Mouse (Mus musculus) heart, embryonic 12.5 days (tissue): ENCODE measurements around the gene Ptprr. TPM values are rescaled to one million over a fixed set of nuclear protein-coding genes. Genes with fewer than 3 reads are reported as not detected.

Experiments
- ATAC-seq: fragments of 200-750 bp; cut with Nextera tagmentation; 2 replicates; pipeline ENCODE4 v1.8.0; 2017; ENCODE audit warnings: moderate TSS enrichment, moderate library complexity; ENCODE audit not compliant: insufficient number of reproducible peaks, low FRiP score
- H3K27ac ChIP-seq: fragments of 300-500 bp; sonication (generic); 2 replicates; pipeline ENCODE4 v1.5.1; 2016; ENCODE audit warnings: mild to moderate bottlenecking, moderate library complexity; ENCODE audit not compliant: poor library complexity, severe bottlenecking
- H3K27me3 ChIP-seq: fragments of 300-500 bp; sonication (generic); replicated peaks from 2 replicates; pipeline ENCODE4 v1.6.1; 2016; ENCODE audit warnings: mild to moderate bottlenecking, moderate library complexity
- H3K36me3 ChIP-seq: fragments of 300-500 bp; sonication (generic); 2 replicates; pipeline ENCODE4 v1.6.1; 2016; ENCODE audit warnings: mild to moderate bottlenecking, moderate library complexity
- H3K4me1 ChIP-seq: fragments of 300-500 bp; sonication (generic); replicated peaks from 2 replicates; pipeline ENCODE4 v1.6.1; 2016; ENCODE audit warnings: mild to moderate bottlenecking
- H3K4me2 ChIP-seq: fragments of 300-500 bp; sonication (generic); 2 replicates; pipeline ENCODE4 v1.6.1; 2016; ENCODE audit warnings: mild to moderate bottlenecking, moderate library complexity
- H3K4me3 ChIP-seq: fragments of 300-500 bp; sonication (generic); 2 replicates; pipeline ENCODE4 v1.5.1; 2016; ENCODE audit warnings: mild to moderate bottlenecking
- H3K9ac ChIP-seq: fragments of 300-500 bp; sonication (generic); 2 replicates; pipeline ENCODE4 v1.6.1; 2016; ENCODE audit warnings: mild to moderate bottlenecking, moderate library complexity
- H3K9me3 ChIP-seq: fragments of 300-500 bp; sonication (generic); replicated peaks from 2 replicates; pipeline ENCODE4 v1.6.1; 2016; ENCODE audit warnings: mild to moderate bottlenecking, moderate library complexity
- WGBS: fragments of 180-500 bp; shearing (Covaris S2); methylation state at CpG from one replicate; pipeline ENCODE4 v1.1.7; 2016; 5-methylcytosine and 5-hydroxymethylcytosine counted together
- polyA plus RNA-seq: library from polyadenylated mRNA; unstranded; fragments of >200 nt; fragmentation: Nextera tagmentation; extraction: Ambion mirVana; gene quantifications from 2 replicates; pipeline ENCODE4 v1.2.1, GENCODE M21; 2016

The Ptprr gene
- polyA plus RNA-seq, 1 experiment from 2014 or later = 0.80 TPM

GRCm38 (mm10) chr10:116297854-116298253 lies 279.8 kb downstream of the Ptprr start:
- ATAC-seq = no peak
- peaks cover 22% of the 10 kb centered on the region for H3K27me3 ChIP-seq
- H3K36me3 ChIP-seq = no peaks in the 10 kb centered on the region
- WGBS = 38% methylated on average over 12 of the region's 12 CpGs
- no peaks in the 10 kb centered on the region for H3K9me3 ChIP-seq
- H3K4me3 ChIP-seq = no peak overlapping the region
- no peak overlapping the region for H3K4me2 ChIP-seq
- H3K9ac ChIP-seq = no peak overlapping the region
- H3K27ac ChIP-seq = no peak overlapping the region
- H3K4me1 ChIP-seq = peaks cover 41% of the 10 kb centered on the region

- H3K4me2 ChIP-seq = peak overlapping the region; percentile 82
- ATAC-seq = no peak
- H3K27ac ChIP-seq = 0 out of 2 replicates have a peak overlapping the region, but pooled peaks have one; percentile 50
- H3K4me1 ChIP-seq = peaks cover 41% of the 10 kb centered on the region
- peak overlapping the region; percentile 70 for H3K9ac ChIP-seq
- H3K4me3 ChIP-seq = peak overlapping the region; percentile 57
- WGBS = 8% methylated on average over 7 of the region's 7 CpGs
- H3K27me3 ChIP-seq = peaks cover 31% of the 10 kb centered on the region
- no peaks in the 10 kb centered on the region for H3K9me3 ChIP-seq
- H3K36me3 ChIP-seq = no peaks in the 10 kb centered on the region
Measured at GRCm38 (mm10) chr10:116300824-116301223, 282.8 kb downstream of the Ptprr start.

- WGBS = 0% methylated on average over 35 of the region's 36 CpGs
- Histone ChIP-seq H3K4me3 (peak overlapping the region; percentile 57), H3K27ac (peak overlapping the region; percentile 67; the same call in 1 of the 2 replicates), H3K4me1 (peaks cover 41% of the 10 kb centered on the region), H3K4me2 (peak overlapping the region; percentile 82), H3K9me3 (no peaks in the 10 kb centered on the region), H3K9ac (peak overlapping the region; percentile 70), H3K36me3 (no peaks in the 10 kb centered on the region), H3K27me3 (peaks cover 31% of the 10 kb centered on the region)
- peak; percentile 46; the same call in 1 of the 2 replicates for ATAC-seq
Measured at GRCm38 (mm10) chr10:116301258-116301657, 283.2 kb downstream of the Ptprr start.

- WGBS = 78% methylated on average over 4 of the region's 4 CpGs
- H3K9ac ChIP-seq = no peak overlapping the region
- peaks cover 23% of the 10 kb centered on the region for H3K4me1 ChIP-seq
- H3K27me3 ChIP-seq = peaks cover 31% of the 10 kb centered on the region
- no peaks in the 10 kb centered on the region for H3K9me3 ChIP-seq
- no peaks in the 10 kb centered on the region for H3K36me3 ChIP-seq
- H3K4me2 ChIP-seq = no peak overlapping the region
- H3K4me3 ChIP-seq = no peak overlapping the region
- no peak overlapping the region for H3K27ac ChIP-seq
- no peak for ATAC-seq
Measured at GRCm38 (mm10) chr10:116304355-116304754, 286.3 kb downstream of the Ptprr start.

- Histone ChIP-seq H3K36me3 (no peaks in the 10 kb centered on the region), H3K4me1 (peaks cover 14% of the 10 kb centered on the region), H3K9me3 (no peaks in the 10 kb centered on the region), H3K27ac (no peak overlapping the region), H3K4me3 (no peak overlapping the region), H3K4me2 (no peak overlapping the region), H3K9ac (no peak overlapping the region), H3K27me3 (0 out of 2 replicates have a peak, but pooled peaks cover 11% of the 10 kb centered on the region)
- WGBS = 76% methylated on average over 2 of the region's 2 CpGs
- ATAC-seq = no peak
Measured at GRCm38 (mm10) chr10:116309460-116309859, 291.4 kb downstream of the Ptprr start.

- peaks cover 11% of the 10 kb centered on the region; the same call in 1 of the 2 replicates for H3K27me3 ChIP-seq
- WGBS = 26% methylated on average over 11 of the region's 11 CpGs
- H3K27ac ChIP-seq = no peak overlapping the region
- ATAC-seq = no peak
- H3K4me2 ChIP-seq = peak overlapping the region; percentile 31
- no peaks in the 10 kb centered on the region for H3K36me3 ChIP-seq
- H3K4me1 ChIP-seq = peaks cover 11% of the 10 kb centered on the region
- no peak overlapping the region for H3K9ac ChIP-seq
- no peak overlapping the region for H3K4me3 ChIP-seq
- no peaks in the 10 kb centered on the region for H3K9me3 ChIP-seq
Measured at GRCm38 (mm10) chr10:116310516-116311210, 292.6 kb downstream of the Ptprr start.

- no peak overlapping the region for H3K9ac ChIP-seq
- peaks cover 4% of the 10 kb centered on the region; the same call in 1 of the 2 replicates for H3K36me3 ChIP-seq
- H3K27ac ChIP-seq = no peak overlapping the region
- H3K4me3 ChIP-seq = no peak overlapping the region
- no peaks in the 10 kb centered on the region; the same call in 1 of the 2 replicates for H3K27me3 ChIP-seq
- WGBS = 18% methylated on average over 12 of the region's 12 CpGs
- H3K4me1 ChIP-seq = no peaks in the 10 kb centered on the region; the same call in 1 of the 2 replicates
- ATAC-seq = 0 out of 2 replicates have a peak, but pooled peaks have one; percentile 33
- H3K9me3 ChIP-seq = no peaks in the 10 kb centered on the region
- H3K4me2 ChIP-seq = no peak overlapping the region
Measured at GRCm38 (mm10) chr10:116319246-116319645, 301.2 kb downstream of the Ptprr start.

Other genes with a start within 250 kb of the Ptprr start
- gene Tspan8, start 201.4 kb upstream of the Ptprr start, polyA plus RNA-seq = 2.1 and 3.1 TPM in 2 replicates
- gene 4933416C03Rik, start 95.7 kb downstream of the Ptprr start, polyA plus RNA-seq = not detected in 2 replicates